8 mouse cellular contexts compared by ENCODE assay signal in the genomic region with DNA sequence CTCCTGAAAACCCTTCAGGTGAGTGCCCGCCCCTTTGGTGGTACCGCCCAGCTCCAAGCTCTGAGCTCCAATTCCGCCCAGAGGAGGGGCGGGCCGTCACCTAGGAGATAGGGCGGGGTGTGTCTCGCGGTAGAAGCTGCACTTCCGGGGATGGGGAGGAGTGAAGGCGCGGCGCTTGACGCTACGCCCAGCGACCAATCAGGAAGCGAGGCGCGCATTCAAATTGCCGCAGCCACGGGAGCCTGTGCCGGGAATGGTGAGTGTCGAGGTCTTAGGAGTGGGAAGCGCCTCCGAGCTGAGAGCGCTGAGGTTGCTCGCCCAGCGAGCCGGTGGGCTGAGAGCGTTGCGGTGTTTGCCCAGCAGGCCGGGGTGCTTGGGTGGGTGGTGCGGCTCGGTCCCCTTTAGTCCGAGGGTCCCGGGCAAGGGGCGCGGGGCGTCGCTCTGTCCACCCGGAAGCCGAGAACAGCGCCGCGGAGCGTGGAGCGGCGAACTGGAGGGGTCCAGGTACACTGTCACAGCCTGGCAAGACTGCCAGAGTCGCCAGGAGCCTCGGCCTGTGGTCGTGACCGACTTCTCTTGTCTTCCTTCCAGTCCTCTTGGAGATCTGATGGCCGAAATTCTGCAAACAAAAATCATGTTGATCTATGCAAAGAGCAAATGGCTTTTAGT. TPM values are rescaled to one million over a fixed set of nuclear protein-coding genes. Genes with fewer than 3 reads are reported as not detected.
DNase-seq lines count a peak whose midpoint lies in the region; ATAC-seq and TF ChIP-seq lines count a peak whose summit lies in the region.

Kif14 (plus strand) TSS at position 201 of the 669 bp plus-strand sequence.

- peak within 1 kb of the TSS; percentile 100 for H3K4me2 ChIP-seq in hindbrain, postnatal 0 days (ENCODE audit: low read depth, low read length)

- intact Hi-C loops in left cerebral cortex, adult 2 months (cut with DNase I): loop anchor here (5.0 kb wide), 1 partner anchor 56 kb away; no protein-coding TSS in a partner anchor

- no peak within 1 kb of the TSS for H3K27ac ChIP-seq in hindbrain, postnatal 0 days
- H3K27ac ChIP-seq in left cerebral cortex, adult 2 months: no peak within 1 kb of the TSS

- H3K4me3 ChIP-seq in hindbrain, postnatal 0 days (ENCODE audit: low read length): peak within 1 kb of the TSS; percentile 51
- H3K4me3 ChIP-seq in left cerebral cortex, adult 2 months: peak within 1 kb of the TSS; percentile 52

- peak; percentile 12; the same call in 1 of the 2 replicates for TF ChIP-seq CTCF in hindbrain, postnatal 0 days (IDR thresholded peaks at IDR 0.05; ENCODE audit: low read depth)
- no peak; the same call in 1 of the 2 replicates for TF ChIP-seq CTCF in left cerebral cortex, adult 2 months (IDR thresholded peaks at IDR 0.05)

- peaks cover 6% of the 10 kb centered on the region; the same call in 1 of the 2 replicates for H3K4me1 ChIP-seq in hindbrain, postnatal 0 days (ENCODE audit: insufficient read depth, low read length)

- H3K9me3 ChIP-seq in hindbrain, postnatal 0 days (ENCODE audit: low read length): no peaks in the 10 kb centered on the region

- under 1% methylated on average over 52 of the region's 52 CpGs for WGBS in hindbrain, postnatal 0 days

- DNase-seq in WW6 (ENCODE audit: low read depth, low spot score): peak; percentile 98
- DNase-seq in cerebellum, postnatal 4 days (ENCODE audit: low spot score in 2 of 2): peak; percentile 90 to 93
- DNase-seq in gastrocnemius, adult 18-20 months (ENCODE audit: low spot score): peak; percentile 92
- DNase-seq in hindbrain, postnatal 0 days (ENCODE audit: low spot score): peak; percentile 97
- peak; percentile 90 to 91 for DNase-seq in left cerebral cortex, adult 2 months (ENCODE audit: extremely low spot score in 1 of 2, low spot score in 2 of 2)
- DNase-seq in right cerebral cortex, adult 2 months (ENCODE audit: low spot score in 2 of 2): peak; percentile 92 to 94
- DNase-seq in urinary bladder, postnatal 14 days (ENCODE audit: low spot score): peak; percentile 98

- ATAC-seq in hindbrain, postnatal 0 days: peak; percentile 99
- ATAC-seq in megakaryocyte, adult 5-6 weeks (ENCODE audit: poor library complexity, severe bottlenecking): peak; percentile 100

- H3K27me3 ChIP-seq in hindbrain, postnatal 0 days (ENCODE audit: insufficient read depth, low read length): no peaks in the 10 kb centered on the region

- no peaks in the 10 kb centered on the region for H3K36me3 ChIP-seq in hindbrain, postnatal 0 days (ENCODE audit: insufficient read depth, low read length)

- H3K9ac ChIP-seq in hindbrain, postnatal 0 days (replicated peaks; ENCODE audit: low read length): peak within 1 kb of the TSS; percentile 30; the same call in 1 of the 2 replicates

RNA-seq across cellular contexts. Expression of gene Kif14, which starts in this region (rescaled TPM):
- total RNA-seq in gastrocnemius, adult 18-20 months (2021): under 1 TPM; 0.02 to 0.09 TPM
- 1.3 and 3.4 TPM in 2 replicates for total RNA-seq in hindbrain, postnatal 0 days (2014; rRNA removed)
- polyA plus RNA-seq in hindbrain, postnatal 0 days (2015; fragmentation: Nextera tagmentation; extraction: Ambion mirVana): 1.1 and 1.3 TPM in 2 replicates
- under 1 TPM; 0.14 to 0.23 TPM for total RNA-seq in left cerebral cortex, adult 2 months (2021)
- 18.7 and 24.0 TPM in 2 replicates for total RNA-seq in megakaryocyte, adult 5-6 weeks (2015)
- 27.8 and 31.4 TPM in 2 replicates for total RNA-seq in megakaryocyte, adult 5-6 weeks (2017)

Comparison
In these comparisons a context has a peak if more than half of its experiments do, and no peak if none do; other contexts are left out.
1. Peak in DNase-seq in gastrocnemius, adult 18-20 months; RNA of the gene not detected or under 1 TPM.
2. Peak in DNase-seq and H3K4me3 ChIP-seq in left cerebral cortex, adult 2 months; RNA of the gene not detected or under 1 TPM.